Mouse (Mus musculus) liver, adult 2 months (tissue): ENCODE data around the gene Pfkp.

Experiments
- CTCF ChIP-seq: fragments of 200-500 bp; IDR thresholded peaks from 2 replicates; pipeline ENCODE4 v1.5.1; 2011; ENCODE audit warnings: low read depth, low read length, control low read depth
- POLR2A ChIP-seq: fragments of 200-500 bp; IDR thresholded peaks from 2 replicates; pipeline ENCODE4 v1.6.1; 2011; ENCODE audit warnings: low read length, control low read depth; ENCODE audit not compliant: insufficient read depth; ENCODE audit errors: extremely low read depth

GRCm38 (mm10) chr13:6625942-6626341 lies 22.6 kb downstream of the Pfkp start:
- TF ChIP-seq CTCF: no peak
- no peak for TF ChIP-seq POLR2A
